In the genomic region with DNA sequence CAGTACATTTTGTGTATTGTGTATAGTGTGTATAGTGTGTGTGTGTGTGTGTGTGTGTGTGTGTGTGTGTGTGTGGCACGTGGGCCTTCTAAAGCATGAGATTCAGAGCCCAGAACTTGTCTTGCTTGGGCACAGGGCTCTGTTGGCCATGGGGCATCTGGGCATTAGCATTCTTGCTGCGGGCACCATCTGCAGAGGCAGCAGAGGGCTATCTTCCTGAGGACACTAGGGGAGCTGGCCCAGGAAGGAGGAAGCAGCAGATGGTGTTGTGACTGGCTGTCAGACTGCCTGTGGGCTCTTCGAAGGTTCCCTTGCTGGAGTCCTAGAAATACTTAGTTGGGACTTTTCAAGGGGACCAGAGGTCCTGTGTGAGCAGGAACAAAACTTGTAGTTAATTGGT, we compare ENCODE assay signal across 17 mouse cellular contexts.
A peak's percentile ranks its signal among the peaks of the same experiment; 100 is the strongest.
DNase-seq lines count a peak whose midpoint lies in the region; ATAC-seq and TF ChIP-seq lines count a peak whose summit lies in the region.
"Had no signal": no experiment of that assay in that cellular context is flagged by ENCODE, and none has a peak within 500 bp of the region (broad histone marks: within the 10 kb centered on the region; RNA-seq: fewer than 3 reads in every experiment).

No protein-coding gene starts in this region.

- no peak overlapping the region for H3K4me3 ChIP-seq in forebrain, postnatal 0 days (ENCODE audit: low read depth, low read length)
- no peak overlapping the region for H3K4me3 ChIP-seq in thymus, adult 2 months (ENCODE audit: control insufficient read depth, insufficient read depth, low read length)
- no peak overlapping the region for H3K4me3 ChIP-seq in liver, embryonic 12.5 days
- H3K4me3 ChIP-seq: limb, embryonic 13.5 days had no signal

- no peaks in the 10 kb centered on the region for H3K27me3 ChIP-seq in forebrain, postnatal 0 days (ENCODE audit: insufficient read depth, low read length)
- no peaks in the 10 kb centered on the region for H3K27me3 ChIP-seq in thymus, adult 2 months (ENCODE audit: control insufficient read depth, insufficient read depth, low read length)
- no peaks in the 10 kb centered on the region for H3K27me3 ChIP-seq in liver, embryonic 12.5 days (replicated peaks)
- H3K27me3 ChIP-seq: limb, embryonic 13.5 days; Patski had no signal

- no peak for TF ChIP-seq POLR2A in thymus, adult 2 months (IDR thresholded peaks at IDR 0.05; ENCODE audit: control insufficient read depth, extremely low read depth, insufficient read depth, low read length, poor library complexity)

- 38% methylated on average over 3 of the region's 3 CpGs for WGBS in forebrain, postnatal 0 days
- WGBS in thymus, adult 2 months, result 73% methylated on average over 3 of the region's 3 CpGs
- WGBS in liver, embryonic 12.5 days (ENCODE audit: insufficient replicate concordance), result 37% methylated on average over 3 of the region's 3 CpGs

- DNase-seq in frontal cortex, adult 2 months (ENCODE audit: extremely low spot score in 1 of 2, low spot score in 1 of 2), result no peak
- peak; percentile 97 for DNase-seq in brain, adult 2 months (ENCODE audit: low read depth, low spot score)
- DNase-seq in cerebellum, adult 9-11 months, result peak; percentile 94
- peak; percentile 43 for DNase-seq in forebrain, postnatal 0 days
- no peak for DNase-seq in thymus, adult 2 months
- no peak for DNase-seq in Muller cell, postnatal 12 days (ENCODE audit: inconsistent ontology term)
- DNase-seq: gastrocnemius, postnatal 10 days; kidney, adult 8-10 months; lung, adult 18-20 months; right cerebral cortex, postnatal 25 days; thymus, adult 18-20 months had no signal

- H3K27ac ChIP-seq in forebrain, postnatal 0 days (ENCODE audit: low read depth, low read length), result 0 out of 2 replicates have a peak overlapping the region, but pooled peaks have one; percentile 35
- H3K27ac ChIP-seq in thymus, adult 2 months (ENCODE audit: control insufficient read depth, insufficient read depth, low read length), result no peak overlapping the region
- no peak overlapping the region for H3K27ac ChIP-seq in liver, embryonic 12.5 days
- H3K27ac ChIP-seq: limb, embryonic 13.5 days; macrophage had no signal

- TF ChIP-seq CTCF in forebrain, postnatal 0 days (IDR thresholded peaks at IDR 0.05; ENCODE audit: low read depth), result 0 out of 2 replicates have a peak, but pooled peaks have one; percentile 4
- no peak for TF ChIP-seq CTCF in thymus, adult 2 months (IDR thresholded peaks at IDR 0.05; ENCODE audit: borderline replicate concordance, control insufficient read depth, extremely low read depth, insufficient read depth, low read length, poor library complexity)

- no peaks in the 10 kb centered on the region for H3K4me1 ChIP-seq in forebrain, postnatal 0 days (ENCODE audit: insufficient read depth)
- peaks cover 8% of the 10 kb centered on the region for H3K4me1 ChIP-seq in thymus, adult 2 months (replicated peaks; ENCODE audit: control insufficient read depth, insufficient read depth, low read length)
- H3K4me1 ChIP-seq in liver, embryonic 12.5 days, result no peaks in the 10 kb centered on the region

- no peak overlapping the region for H3K4me2 ChIP-seq in forebrain, postnatal 0 days (ENCODE audit: low read depth)
- H3K4me2 ChIP-seq in liver, embryonic 12.5 days, result no peak overlapping the region
- H3K4me2 ChIP-seq: heart, embryonic 11.5 days; limb, embryonic 13.5 days had no signal

- ATAC-seq in frontal cortex, adult (ENCODE audit: low TSS enrichment), result peak; percentile 50
- peak; percentile 49 for ATAC-seq in forebrain, postnatal 0 days
- no peak for ATAC-seq in liver, embryonic 12.5 days
- ATAC-seq: Patski had no signal

- no peak overlapping the region for H3K9ac ChIP-seq in forebrain, postnatal 0 days
- H3K9ac ChIP-seq in liver, embryonic 12.5 days, result no peak overlapping the region
- H3K9ac ChIP-seq: limb, embryonic 13.5 days had no signal

- no peaks in the 10 kb centered on the region for H3K36me3 ChIP-seq in forebrain, postnatal 0 days (ENCODE audit: insufficient read depth)
- no peaks in the 10 kb centered on the region for H3K36me3 ChIP-seq in thymus, adult 2 months (ENCODE audit: control insufficient read depth, insufficient read depth, low read length)
- H3K36me3 ChIP-seq in liver, embryonic 12.5 days, result no peaks in the 10 kb centered on the region
- H3K36me3 ChIP-seq: limb, embryonic 13.5 days had no signal

- H3K9me3 ChIP-seq in forebrain, postnatal 0 days (ENCODE audit: low read length), result no peaks in the 10 kb centered on the region
- no peaks in the 10 kb centered on the region for H3K9me3 ChIP-seq in liver, embryonic 12.5 days (replicated peaks)
- H3K9me3 ChIP-seq: limb, embryonic 13.5 days had no signal

Comparison
In these comparisons a context has a peak if more than half of its experiments do, and no peak if none do; other contexts are left out.
1. DNase-seq: peak in brain, adult 2 months (single experiment), cerebellum, adult 9-11 months (single experiment) and forebrain, postnatal 0 days (single experiment); none in frontal cortex, adult 2 months (0 of 2), thymus, adult 2 months (single experiment) and Muller cell, postnatal 12 days (single experiment).